Mouse (Mus musculus) MEL (cell line): ENCODE measurements around the gene Anapc15. TPM values are rescaled to one million over a fixed set of nuclear protein-coding genes. Genes with fewer than 3 reads are reported as not detected.

Source experiments
- DNase-seq: peaks from one replicate; pipeline ENCODE4 v3.0.0; 2011; ENCODE audit warnings: low read depth, low spot score
- H3K27ac ChIP-seq: 2 replicates; pipeline ENCODE4 v1.5.1; 2012; ENCODE audit warnings: low read depth, mild to moderate bottlenecking, control low read depth, low read length, moderate library complexity; ENCODE audit not compliant: control insufficient read depth
- H3K27me3 ChIP-seq, 2 experiments: fragments of 150-350 bp in 1 of 2; sonication (generic) in 1 of 2; 2 replicates each; pipeline ENCODE4 v1.6.1; 2012; ENCODE audit warnings: low read length in 2 of 2, mild to moderate bottlenecking in 2 of 2, improper control_type of control experiment in 1 of 2, moderate library complexity in 1 of 2; ENCODE audit not compliant: insufficient read depth in 2 of 2, control insufficient read depth in 1 of 2
- H3K36me3 ChIP-seq, 2 experiments: 2 replicates each; pipeline ENCODE4 v1.6.1; 2012 to 2014; ENCODE audit warnings: low read length in 2 of 2, improper control_type of control experiment in 1 of 2, inconsistent platforms in 1 of 2, mild to moderate bottlenecking in 1 of 2; ENCODE audit not compliant: insufficient read depth in 2 of 2, control insufficient read depth in 1 of 2
- H3K4me1 ChIP-seq, 2 experiments: fragments of 150-350 bp in 1 of 2; sonication (generic) in 1 of 2; 2 replicates each; pipeline ENCODE4 v1.6.1; 2012; ENCODE audit warnings: low read length in 2 of 2, improper control_type of control experiment in 1 of 2, mild to moderate bottlenecking in 1 of 2; ENCODE audit not compliant: insufficient read depth in 2 of 2, control insufficient read depth in 1 of 2
- H3K4me3 ChIP-seq, 2 experiments: fragments of 150-350 bp in 1 of 2; sonication (generic) in 1 of 2; 2 replicates each; pipeline ENCODE4 v1.5.1; 2012; ENCODE audit warnings: low read depth in 2 of 2, low read length in 2 of 2, mild to moderate bottlenecking in 2 of 2, moderate library complexity in 2 of 2, control low read depth in 1 of 2, improper control_type of control experiment in 1 of 2; ENCODE audit not compliant: control insufficient read depth in 1 of 2, insufficient read depth in 1 of 2
- H3K79me2 ChIP-seq: 2 replicates; pipeline ENCODE4 v1.6.1; 2012; ENCODE audit warnings: mild to moderate bottlenecking, low read length, moderate library complexity; ENCODE audit not compliant: control insufficient read depth, poor library complexity, insufficient read depth
- H3K9ac ChIP-seq: 2 replicates; pipeline ENCODE4 v1.6.1; 2012; ENCODE audit warnings: low read depth, mild to moderate bottlenecking, control low read depth, low read length, moderate library complexity; ENCODE audit not compliant: control insufficient read depth, poor library complexity, severe bottlenecking
- H3K9me3 ChIP-seq: fragments of 150-350 bp; sonication (generic); replicated peaks from 2 replicates; pipeline ENCODE4 v1.6.1; 2012; ENCODE audit warnings: mild to moderate bottlenecking, low read length, improper control_type of control experiment, moderate library complexity; ENCODE audit not compliant: insufficient read depth
- CHD2 ChIP-seq: IDR thresholded peaks from 2 replicates; pipeline ENCODE4 v1.6.1; 2011; ENCODE audit warnings: low read length, improper control_type of control experiment
- ELF1 ChIP-seq: IDR thresholded peaks from 2 replicates; pipeline ENCODE4 v1.6.1; 2014; ENCODE audit warnings: low read depth, mild to moderate bottlenecking, inconsistent platforms, low read length, improper control_type of control experiment, moderate library complexity
- EP300 ChIP-seq, 2 experiments: IDR thresholded peaks; 2 replicates each; pipeline ENCODE4 v1.6.1; 2011; ENCODE audit warnings: improper control_type of control experiment in 2 of 2, low read length in 2 of 2, low read depth in 1 of 2, mild to moderate bottlenecking in 1 of 2
- HCFC1 ChIP-seq: IDR thresholded peaks from 2 replicates; pipeline ENCODE4 v1.6.1; 2012; ENCODE audit warnings: low read depth, mild to moderate bottlenecking, inconsistent platforms, low read length, improper control_type of control experiment, moderate library complexity
- MAFK ChIP-seq: IDR thresholded peaks from 2 replicates; pipeline ENCODE4 v1.6.1; 2011; ENCODE audit warnings: low read depth, mild to moderate bottlenecking, low read length, improper control_type of control experiment, borderline replicate concordance
- MAX ChIP-seq: IDR thresholded peaks from 2 replicates; pipeline ENCODE4 v1.6.1; 2011; ENCODE audit warnings: low read length, improper control_type of control experiment
- MAZ ChIP-seq: IDR thresholded peaks from 2 replicates; pipeline ENCODE4 v1.6.1; 2012; ENCODE audit warnings: low read depth, mild to moderate bottlenecking, inconsistent platforms, low read length, improper control_type of control experiment
- MEF2A ChIP-seq: IDR thresholded peaks from 2 replicates; pipeline ENCODE4 v1.6.1; 2014; ENCODE audit warnings: low read depth, mild to moderate bottlenecking, inconsistent platforms, low read length, improper control_type of control experiment; ENCODE audit not compliant: poor library complexity, insufficient replicate concordance, severe bottlenecking; ENCODE audit errors: extremely low read depth
- MXI1 ChIP-seq: IDR thresholded peaks from 2 replicates; pipeline ENCODE4 v1.6.1; 2011; ENCODE audit warnings: mild to moderate bottlenecking, low read depth, low read length, improper control_type of control experiment
- MYB ChIP-seq: IDR thresholded peaks from 2 replicates; pipeline ENCODE4 v1.6.1; 2011; ENCODE audit warnings: mild to moderate bottlenecking, low read depth, low read length, improper control_type of control experiment
- MYC ChIP-seq: IDR thresholded peaks from 2 replicates; pipeline ENCODE4 v1.6.1; 2011; ENCODE audit warnings: low read depth, mild to moderate bottlenecking, low read length, improper control_type of control experiment, moderate library complexity
- NELFE ChIP-seq: IDR thresholded peaks from 2 replicates; pipeline ENCODE4 v1.6.1; 2011; ENCODE audit warnings: low read depth, low read length, improper control_type of control experiment
- NRF1 ChIP-seq: IDR thresholded peaks from 2 replicates; pipeline ENCODE4 v1.6.1; 2014; ENCODE audit warnings: low read depth, mild to moderate bottlenecking, inconsistent platforms, low read length, improper control_type of control experiment, moderate library complexity; ENCODE audit not compliant: poor library complexity, insufficient read depth, severe bottlenecking
- POLR2A ChIP-seq, 2 experiments: IDR thresholded peaks; 2 replicates each; pipeline ENCODE4 v1.6.1; 2011 to 2012; ENCODE audit warnings: low read length in 2 of 2, mild to moderate bottlenecking in 2 of 2, control low read depth in 1 of 2, improper control_type of control experiment in 1 of 2, low read depth in 1 of 2, moderate library complexity in 1 of 2; ENCODE audit not compliant: control insufficient read depth in 1 of 2, insufficient read depth in 1 of 2, poor library complexity in 1 of 2
- SIN3A ChIP-seq: IDR thresholded peaks from 2 replicates; pipeline ENCODE4 v1.6.1; 2012; ENCODE audit warnings: low read length, improper control_type of control experiment, inconsistent platforms
- SMC3 ChIP-seq: IDR thresholded peaks from 2 replicates; pipeline ENCODE4 v1.6.1; 2011; ENCODE audit warnings: low read depth, low read length, improper control_type of control experiment
- TAL1 ChIP-seq: IDR thresholded peaks from 2 replicates; pipeline ENCODE4 v1.6.1; 2012; ENCODE audit warnings: mild to moderate bottlenecking, inconsistent platforms, low read length, moderate library complexity, mixed read lengths
- TBP ChIP-seq: IDR thresholded peaks from 2 replicates; pipeline ENCODE4 v1.8.0; 2011; ENCODE audit warnings: low read depth, low read length, improper control_type of control experiment
- USF1 ChIP-seq: IDR thresholded peaks from 2 replicates; pipeline ENCODE4 v1.6.1; 2014; ENCODE audit warnings: low read depth, mild to moderate bottlenecking, inconsistent platforms, low read length, improper control_type of control experiment, moderate library complexity
- USF2 ChIP-seq, 2 experiments: IDR thresholded peaks; 2 replicates each; pipeline ENCODE4 v1.6.1; 2011 to 2012; ENCODE audit warnings: improper control_type of control experiment in 2 of 2, low read length in 2 of 2, borderline replicate concordance in 1 of 2, inconsistent platforms in 1 of 2, low read depth in 1 of 2, mild to moderate bottlenecking in 1 of 2; ENCODE audit not compliant: insufficient read depth in 1 of 2
- ZC3H11A ChIP-seq: IDR thresholded peaks from 2 replicates; pipeline ENCODE4 v1.6.1; 2012; ENCODE audit warnings: low read depth, mild to moderate bottlenecking, inconsistent platforms, low read length, improper control_type of control experiment
- ZNF384 ChIP-seq: IDR thresholded peaks from 2 replicates; pipeline ENCODE4 v1.6.1; 2012; ENCODE audit warnings: low read depth, mild to moderate bottlenecking, inconsistent platforms, low read length, improper control_type of control experiment
- polyA plus RNA-seq, 2 experiments: library from polyadenylated mRNA; stranded (reverse) in 1 of 2; unstranded in 1 of 2; fragments of >175 nt in 1 of 2; fragments of >200 nt in 1 of 2; gene quantifications; 2 replicates each; pipeline versions ENCODE4 v1.2.1 to v1.2.4; 2012; ENCODE audit warnings: low replicate concordance in 2 of 2, low read depth in 1 of 2; ENCODE audit not compliant: insufficient read length in 2 of 2, insufficient read depth in 1 of 2, missing spikeins in 1 of 2
- total RNA-seq: library from RNA; depleted of rRNA; stranded (reverse); fragments of 300-350 nt; gene quantifications from 2 replicates; pipeline ENCODE4 v1.2.3, GENCODE M21; 2012

Gene Anapc15
- total and polyA plus RNA-seq, 3 experiments, result 68.7 to 103 TPM; not detected in 1

- H3K4me3 ChIP-seq, result no peak overlapping the region
- H3K79me2 ChIP-seq, result peaks cover 3% of the 10 kb centered on the region; the same call in 1 of the 2 replicates
- no peak overlapping the region for H3K9ac ChIP-seq
- TF ChIP-seq NELFE, result no peak
- no peak for TF ChIP-seq MEF2A
- TF ChIP-seq ELF1, result no peak
- no peak for TF ChIP-seq MAZ
- no peak for TF ChIP-seq SMC3
- no peak for TF ChIP-seq USF1
- no peak for TF ChIP-seq MYB
- no peak for TF ChIP-seq CHD2
- TF ChIP-seq MXI1, result no peak
- no peak for TF ChIP-seq MYC
- no peak for TF ChIP-seq MAFK
- TF ChIP-seq HCFC1, result no peak
- no peak for TF ChIP-seq SIN3A
- TF ChIP-seq TAL1, result no peak
- H3K27me3 ChIP-seq, result no peaks in the 10 kb centered on the region
- no peaks in the 10 kb centered on the region for H3K36me3 ChIP-seq
- H3K4me1 ChIP-seq, result 0 out of 4 replicates have a peak, but pooled peaks cover 0 to 5% of the 10 kb centered on the region in 2 experiments
- H3K9me3 ChIP-seq, result no peaks in the 10 kb centered on the region
- no peak overlapping the region for H3K27ac ChIP-seq
- no peak for DNase-seq
These were observed 31.1 kb upstream of the Anapc15 start for GRCm38 (mm10) chr7:101832372-101832771.

GRCm38 (mm10) chr7:101833352-101833751 is 30.2 kb upstream of the Anapc15 start:
- Histone ChIP-seq H3K79me2 (peaks cover 3% of the 10 kb centered on the region; the same call in 1 of the 2 replicates), H3K4me3 (no peak overlapping the region), H3K9ac (no peak overlapping the region), H3K4me1 (0 out of 4 replicates have a peak, but pooled peaks cover 0 to 5% of the 10 kb centered on the region in 2 experiments), H3K36me3 (no peaks in the 10 kb centered on the region), H3K27me3 (no peaks in the 10 kb centered on the region), H3K9me3 (no peaks in the 10 kb centered on the region), H3K27ac (no peak overlapping the region)
- TF ChIP-seq TBP (no peak), MYB (no peak), ELF1 (no peak), MAX (no peak), ZNF384 (no peak), NRF1 (no peak), HCFC1 (no peak), POLR2A (IDR thresholded peaks at IDR 0.05; ENCODE audit: control insufficient read depth in 1 of 2, insufficient read depth in 1 of 2, low read depth in 1 of 2, low read length in 2 of 2, poor library complexity in 1 of 2) (no peak), CHD2 (no peak), USF2 (IDR thresholded peaks at IDR 0.05; ENCODE audit: borderline replicate concordance in 1 of 2, insufficient read depth in 1 of 2, low read depth in 1 of 2, low read length in 2 of 2) (no peak), EP300 (IDR thresholded peaks at IDR 0.05; ENCODE audit: low read depth in 1 of 2, low read length in 2 of 2) (no peak), ZC3H11A (no peak)
- DNase-seq, result no peak
